Mouse (Mus musculus) heart, embryonic 14.5 days (tissue): Measurements from ENCODE around the gene Prg3. TPM values are rescaled to one million over a fixed set of nuclear protein-coding genes. Genes with fewer than 3 reads are reported as not detected.

Source experiments
- ATAC-seq: fragments of 200-750 bp; cut with Nextera tagmentation; 2 replicates; pipeline ENCODE4 v1.8.0; 2017; ENCODE audit warnings: low read depth, moderate TSS enrichment; ENCODE audit not compliant: insufficient number of reproducible peaks, insufficient read depth, low FRiP score
- H3K27ac ChIP-seq, 2 experiments: fragments of 200-500 bp in 1 of 2; fragments of 300-500 bp in 1 of 2; sonication (generic) in 1 of 2; replicated peaks in 1 of 2; 2 replicates each; pipeline ENCODE4 v1.5.1; 2012 to 2014; ENCODE audit warnings: low read depth in 2 of 2, low read length in 2 of 2, control low read depth in 1 of 2, mild to moderate bottlenecking in 1 of 2, mixed read lengths in 1 of 2; ENCODE audit not compliant: control insufficient read depth in 1 of 2, insufficient read depth in 1 of 2
- H3K27me3 ChIP-seq: fragments of 300-500 bp; sonication (generic); 2 replicates; pipeline ENCODE4 v1.6.1; 2014; ENCODE audit warnings: mild to moderate bottlenecking, low read length, control low read depth; ENCODE audit not compliant: control insufficient read depth, insufficient read depth
- H3K36me3 ChIP-seq: fragments of 300-500 bp; sonication (generic); 2 replicates; pipeline ENCODE4 v1.6.1; 2014; ENCODE audit warnings: mild to moderate bottlenecking, control low read depth, low read length, mixed read lengths; ENCODE audit not compliant: control insufficient read depth, insufficient read depth
- H3K4me1 ChIP-seq, 2 experiments: fragments of 200-500 bp in 1 of 2; fragments of 300-500 bp in 1 of 2; sonication (generic) in 1 of 2; 2 replicates each; pipeline ENCODE4 v1.6.1; 2012 to 2014; ENCODE audit warnings: low read length in 2 of 2, control low read depth in 1 of 2, mixed read lengths in 1 of 2; ENCODE audit not compliant: control insufficient read depth in 2 of 2, insufficient read depth in 2 of 2
- H3K4me2 ChIP-seq: fragments of 300-500 bp; sonication (generic); 2 replicates; pipeline ENCODE4 v1.6.1; 2014; ENCODE audit warnings: mild to moderate bottlenecking, low read length
- H3K4me3 ChIP-seq, 2 experiments: fragments of 200-500 bp in 1 of 2; fragments of 300-500 bp in 1 of 2; sonication (generic) in 1 of 2; 2 replicates each; pipeline ENCODE4 v1.5.1; 2012 to 2014; ENCODE audit warnings: low read length in 2 of 2, mild to moderate bottlenecking in 2 of 2, control low read depth in 1 of 2, low read depth in 1 of 2, moderate library complexity in 1 of 2; ENCODE audit not compliant: control insufficient read depth in 1 of 2, insufficient read depth in 1 of 2
- H3K9ac ChIP-seq: fragments of 300-500 bp; sonication (generic); 2 replicates; pipeline ENCODE4 v1.6.1; 2014; ENCODE audit warnings: mild to moderate bottlenecking, low read length
- H3K9me3 ChIP-seq: fragments of 300-500 bp; sonication (generic); 2 replicates; pipeline ENCODE4 v1.6.1; 2016; ENCODE audit warnings: low read length, control low read depth; ENCODE audit not compliant: control insufficient read depth
- WGBS: fragments of 180-500 bp; shearing (Covaris S2); extraction: QIAGEN DNeasy Blood & Tissue Kit; methylation state at CpG from one replicate; pipeline ENCODE4 v1.1.7; 2014; 5-methylcytosine and 5-hydroxymethylcytosine counted together
- polyA plus RNA-seq: library from polyadenylated mRNA; unstranded; fragments of >200 nt; fragmentation: Nextera tagmentation; extraction: Ambion mirVana; gene quantifications from 2 replicates; pipeline ENCODE4 v1.2.1, GENCODE M21; 2014

Gene Prg3
- polyA plus RNA-seq, 1 experiment from 2014 or later, result not detected

- ATAC-seq, result no peak
- no peaks in the 10 kb centered on the region for H3K9me3 ChIP-seq
- H3K4me1 ChIP-seq, result peaks cover 20 to 21% of the 10 kb centered on the region in 2 experiments
- no peak overlapping the region for H3K4me2 ChIP-seq
- no peaks in the 10 kb centered on the region for H3K36me3 ChIP-seq
- H3K27me3 ChIP-seq, result no peaks in the 10 kb centered on the region
- WGBS, result 61% methylated on average over 2 of the region's 2 CpGs
- H3K9ac ChIP-seq, result no peak overlapping the region
- no peak overlapping the region for H3K27ac ChIP-seq
- no peak overlapping the region for H3K4me3 ChIP-seq
Measured at GRCm38 (mm10) chr2:85009212-85009611, 21.2 kb downstream of the Prg3 start.

DNA sequence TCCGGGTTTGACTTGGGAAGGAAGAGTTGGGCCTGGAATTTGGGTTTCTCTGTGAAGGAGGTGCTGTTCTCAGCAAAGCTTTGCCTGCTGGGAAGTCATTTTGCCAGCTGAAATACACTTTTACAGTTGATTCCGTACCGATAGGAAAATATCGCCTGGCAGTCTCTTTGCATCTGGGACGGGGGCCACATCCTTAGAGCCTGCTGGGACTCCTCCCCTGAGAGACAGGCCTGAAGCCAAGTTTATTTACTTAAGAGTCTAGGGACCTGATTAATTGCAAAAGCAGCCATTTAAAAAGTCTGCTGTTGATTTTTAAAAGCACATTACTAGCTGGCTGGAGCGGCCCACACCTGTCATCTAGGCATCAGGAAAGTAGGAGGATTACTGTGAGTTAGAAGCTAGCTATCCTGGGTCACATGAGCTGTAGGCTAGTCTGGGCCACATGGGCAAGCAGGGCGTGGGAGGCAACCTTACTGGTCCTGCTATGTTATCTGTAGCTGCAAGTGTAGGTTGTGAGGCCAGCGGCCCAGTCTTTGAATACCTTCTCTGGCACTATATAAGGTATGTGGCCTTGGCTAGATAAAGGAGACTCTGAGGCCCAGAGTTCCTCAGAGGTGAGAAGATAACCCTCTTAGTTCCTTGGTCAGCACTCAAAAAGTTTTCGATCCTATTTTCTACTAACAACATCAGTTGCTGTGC is 24.0 kb downstream of the Prg3 start:
- 34% methylated on average over 9 of the region's 9 CpGs for WGBS
- ATAC-seq, result no peak
- peak overlapping the region; percentile 3 to 51 for H3K27ac ChIP-seq
- H3K9ac ChIP-seq, result no peak overlapping the region
- H3K4me1 ChIP-seq, result peaks cover 24 to 33% of the 10 kb centered on the region in 2 experiments
- H3K9me3 ChIP-seq, result no peaks in the 10 kb centered on the region
- no peaks in the 10 kb centered on the region for H3K36me3 ChIP-seq
- no peak overlapping the region for H3K4me3 ChIP-seq
- H3K27me3 ChIP-seq, result no peaks in the 10 kb centered on the region
- H3K4me2 ChIP-seq, result no peak overlapping the region

DNA sequence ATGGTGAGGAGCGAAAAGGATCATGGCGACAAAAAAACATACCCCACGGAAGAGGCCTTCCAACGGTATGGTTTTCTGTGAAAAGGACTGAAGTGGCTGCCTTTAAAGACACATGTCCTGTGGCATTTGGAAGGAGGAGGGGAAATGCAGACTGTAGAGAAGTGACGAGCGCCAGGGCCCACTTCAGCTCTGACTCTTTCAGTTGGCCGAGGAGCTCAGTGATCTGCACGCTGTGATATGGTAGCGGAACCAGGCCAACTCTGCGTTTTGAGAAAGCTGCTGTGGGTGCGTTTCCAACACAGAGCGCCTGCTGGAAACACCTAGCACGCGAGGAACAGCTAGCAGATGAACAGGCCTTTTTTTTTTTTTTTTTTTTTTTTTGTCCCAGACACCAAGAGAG is 24.7 kb downstream of the Prg3 start:
- H3K4me3 ChIP-seq, result no peak overlapping the region
- peak overlapping the region in 1 of 2 experiments; percentile 51; a peak in 2 of 4 replicates for H3K27ac ChIP-seq
- H3K36me3 ChIP-seq, result no peaks in the 10 kb centered on the region
- H3K4me1 ChIP-seq, result peaks cover 24 to 33% of the 10 kb centered on the region in 2 experiments
- H3K27me3 ChIP-seq, result no peaks in the 10 kb centered on the region
- 46% methylated on average over 14 of the region's 14 CpGs for WGBS
- no peaks in the 10 kb centered on the region for H3K9me3 ChIP-seq
- no peak overlapping the region for H3K4me2 ChIP-seq
- no peak overlapping the region for H3K9ac ChIP-seq
- ATAC-seq, result no peak

DNA sequence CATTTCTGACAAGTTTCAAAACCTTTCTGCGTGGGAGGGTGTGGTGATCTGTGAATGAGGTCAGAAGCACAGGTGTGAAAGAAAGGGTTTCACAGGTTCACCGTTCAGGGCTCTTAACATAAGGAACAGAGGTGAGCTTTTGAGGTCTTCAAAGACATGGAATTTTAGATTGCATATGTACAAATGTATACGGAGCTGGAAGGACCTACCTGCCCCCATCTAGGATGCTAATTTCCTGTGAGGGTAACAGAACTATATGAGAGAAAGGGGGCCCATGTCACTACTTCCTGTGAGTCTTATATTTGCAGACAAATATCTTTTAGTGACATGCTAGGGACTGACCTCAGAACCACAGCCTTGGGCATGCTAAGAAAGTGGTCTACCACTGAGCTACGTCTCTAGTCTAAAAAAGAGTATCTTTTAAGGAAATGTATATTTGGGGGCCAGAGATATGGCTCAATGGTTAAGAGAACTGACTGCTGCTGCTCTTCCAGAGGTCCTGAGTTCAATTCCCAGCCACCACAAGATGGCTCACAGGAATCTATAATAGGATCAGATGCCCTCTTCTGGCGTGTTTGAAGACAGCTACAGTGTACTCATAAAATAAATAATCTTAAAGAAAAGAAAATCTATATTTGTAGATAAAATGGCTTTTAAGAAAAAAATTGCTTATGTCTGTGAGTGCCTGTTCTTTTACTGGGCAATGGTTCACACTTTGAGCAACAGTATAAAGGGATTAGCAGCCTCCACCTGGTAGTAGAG is 26.0 kb downstream of the Prg3 start:
- 82% methylated on average over 5 of the region's 5 CpGs for WGBS
- ATAC-seq, result no peak
- Histone ChIP-seq H3K4me3 (no peak overlapping the region), H3K4me2 (no peak overlapping the region), H3K4me1 (peaks cover 24 to 33% of the 10 kb centered on the region in 2 experiments), H3K27ac (no peak overlapping the region), H3K9me3 (no peaks in the 10 kb centered on the region), H3K36me3 (no peaks in the 10 kb centered on the region), H3K9ac (no peak overlapping the region), H3K27me3 (no peaks in the 10 kb centered on the region)

DNA sequence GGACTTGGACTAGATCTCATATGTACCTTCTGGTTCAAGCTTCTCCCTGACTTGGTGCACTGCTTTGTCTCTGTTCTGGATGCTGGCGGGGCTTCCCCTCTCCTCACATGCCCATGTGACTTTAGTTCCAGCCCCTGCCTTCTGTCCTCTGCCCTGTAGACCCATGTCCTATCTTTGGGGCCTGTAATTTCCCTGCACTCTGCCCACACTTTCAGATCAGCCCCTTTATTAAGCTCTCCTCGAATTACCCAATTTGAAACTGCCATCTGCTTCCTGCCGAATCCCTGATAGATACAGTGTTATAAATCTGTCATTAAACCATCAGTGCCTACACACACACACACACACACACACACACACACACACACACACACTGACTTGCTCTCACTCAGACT is 26.6 kb downstream of the Prg3 start:
- H3K27ac ChIP-seq, result no peak overlapping the region
- no peaks in the 10 kb centered on the region for H3K9me3 ChIP-seq
- ATAC-seq, result no peak
- H3K9ac ChIP-seq, result no peak overlapping the region
- WGBS, result 52% methylated on average over 3 of the region's 3 CpGs
- H3K36me3 ChIP-seq, result no peaks in the 10 kb centered on the region
- H3K4me3 ChIP-seq, result no peak overlapping the region
- H3K27me3 ChIP-seq, result no peaks in the 10 kb centered on the region
- H3K4me2 ChIP-seq, result no peak overlapping the region
- H3K4me1 ChIP-seq, result peaks cover 24 to 33% of the 10 kb centered on the region in 2 experiments

GRCm38 (mm10) chr2:85022043-85022442 is 34.0 kb downstream of the Prg3 start:
- H3K27me3 ChIP-seq, result peaks cover 7% of the 10 kb centered on the region; the same call in 1 of the 2 replicates
- no peaks in the 10 kb centered on the region for H3K4me1 ChIP-seq
- H3K9ac ChIP-seq, result no peak overlapping the region
- no peak overlapping the region for H3K4me3 ChIP-seq
- no peaks in the 10 kb centered on the region for H3K9me3 ChIP-seq
- ATAC-seq, result no peak
- WGBS, result 11% methylated on average over 4 of the region's 4 CpGs
- H3K27ac ChIP-seq, result no peak overlapping the region
- no peak overlapping the region for H3K4me2 ChIP-seq
- H3K36me3 ChIP-seq, result no peaks in the 10 kb centered on the region

DNA sequence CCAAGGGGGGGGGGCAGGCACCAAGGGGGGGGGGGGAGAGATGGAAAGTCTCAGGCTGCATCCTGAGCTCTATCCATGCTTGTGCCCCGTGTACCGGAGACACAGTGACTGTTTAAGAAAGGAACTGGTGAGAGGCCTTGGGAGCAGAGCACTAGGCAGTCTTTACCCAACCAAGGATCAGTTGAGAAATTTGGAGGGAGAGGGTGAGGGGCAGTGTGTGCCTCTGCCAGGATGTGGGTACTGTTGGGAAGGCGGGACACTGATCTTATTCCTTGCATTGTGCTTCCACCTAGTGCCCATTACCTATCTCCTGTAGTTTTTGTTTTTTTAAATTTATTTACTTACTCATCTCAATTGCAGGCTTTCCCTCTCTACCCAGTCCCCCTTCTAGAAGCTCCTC is 38.2 kb downstream of the Prg3 start:
- Histone ChIP-seq H3K9ac (no peak overlapping the region), H3K27ac (no peak overlapping the region), H3K9me3 (no peaks in the 10 kb centered on the region), H3K36me3 (no peaks in the 10 kb centered on the region), H3K4me2 (no peak overlapping the region), H3K27me3 (peaks cover 7% of the 10 kb centered on the region; the same call in 1 of the 2 replicates), H3K4me3 (no peak overlapping the region), H3K4me1 (no peaks in the 10 kb centered on the region)
- no peak for ATAC-seq
- 70% methylated on average over 3 of the region's 3 CpGs for WGBS
